Mouse (Mus musculus): Measurements from ENCODE around the gene Cpne9.

DNA sequence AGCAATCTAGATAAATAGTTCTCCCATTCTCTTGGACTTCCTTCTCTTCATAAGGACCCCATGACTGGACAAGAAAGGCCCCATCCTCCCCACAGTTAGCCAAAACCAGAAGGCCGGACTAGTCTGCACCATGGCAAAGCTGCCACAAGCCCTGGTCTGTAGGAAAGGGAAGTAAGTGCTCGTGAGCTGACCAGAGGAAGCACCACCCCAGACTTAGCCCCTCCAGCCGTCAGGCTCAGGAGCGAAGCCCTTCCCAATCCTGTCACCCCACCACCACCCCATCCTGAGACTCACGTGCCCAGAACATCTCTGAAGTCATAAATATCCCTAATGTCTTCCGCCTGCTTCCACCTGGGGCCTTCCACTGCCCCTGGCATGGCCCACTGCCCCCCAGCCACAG is 59.5 kb downstream of the Cpne9 start:
- no peak for TF ChIP-seq CTCF (conservative IDR thresholded peaks at IDR 0.05; ENCODE audit: low read length)
- no peak for TF ChIP-seq POU5F1 (IDR thresholded peaks at IDR 0.05; ENCODE audit: borderline replicate concordance, low read length)

All from E14TG2a.4 (cell line).